Mouse (Mus musculus): ENCODE measurements at regions not wholly inside any gene's neighbourhood (a gene's known extent, or its start where the extent isn't known, plus 50 kb on each side); places are given as distances from the start of the nearest gene placed in this dataset.

DNA sequence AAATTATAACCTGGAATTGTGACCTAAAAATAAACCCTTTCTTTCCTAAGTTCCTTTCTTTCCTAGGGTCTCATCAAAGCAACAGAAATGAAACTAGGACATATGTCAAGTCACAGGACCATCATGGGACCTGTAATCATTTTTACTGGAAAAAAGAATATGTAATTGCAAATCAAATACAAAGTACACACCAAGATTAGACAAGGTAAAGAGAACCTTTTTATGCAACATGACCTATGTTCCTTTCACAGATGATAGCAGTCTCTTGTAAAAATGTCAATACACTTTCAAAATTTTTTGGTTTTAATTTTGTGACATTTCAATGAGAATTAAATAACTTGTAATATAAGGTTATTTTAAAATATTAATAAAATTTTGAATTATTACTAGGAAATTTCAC, 175.7 kb upstream of the A1bg start:
- in situ Hi-C loops (cut with MboI, MseI) = no loop called here

DNA sequence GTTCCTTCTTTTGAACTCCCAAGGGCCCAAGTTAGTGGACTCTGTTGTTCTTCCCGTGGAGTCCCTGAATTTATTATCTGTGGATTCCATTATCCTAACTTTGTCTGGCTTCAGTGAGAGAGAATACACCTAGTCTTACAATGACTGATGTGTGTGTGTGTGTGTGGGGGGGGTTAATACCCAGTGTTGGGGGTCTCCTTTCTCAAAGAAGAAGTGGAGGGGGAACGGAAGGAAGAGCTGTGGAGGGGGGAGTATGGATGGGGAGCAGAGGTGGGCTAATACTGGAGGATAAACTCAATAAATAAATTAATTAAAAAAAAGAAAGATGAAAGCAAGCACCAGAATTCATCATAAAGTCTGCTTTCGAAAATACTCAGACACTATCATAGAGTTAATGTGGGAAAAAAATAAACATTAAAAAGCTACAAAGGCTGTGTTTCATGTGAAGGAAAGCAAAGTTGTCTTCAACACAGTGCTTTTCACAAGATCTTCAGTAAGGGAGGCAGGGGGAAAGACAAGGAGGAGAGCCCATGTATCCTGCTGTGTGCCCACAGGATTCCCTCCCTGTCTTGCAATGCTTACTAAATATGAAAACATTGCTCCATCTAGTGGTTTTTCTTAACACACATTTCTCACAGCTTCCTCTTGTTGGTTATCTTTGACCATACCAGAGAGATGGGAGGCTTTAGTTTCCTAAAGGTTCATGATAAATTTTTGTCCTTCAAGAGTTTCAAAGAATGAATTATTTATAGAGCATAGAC, 173.4 kb upstream of the A1bg start:
- in situ Hi-C loops (cut with MboI, MseI) = no loop called here

DNA sequence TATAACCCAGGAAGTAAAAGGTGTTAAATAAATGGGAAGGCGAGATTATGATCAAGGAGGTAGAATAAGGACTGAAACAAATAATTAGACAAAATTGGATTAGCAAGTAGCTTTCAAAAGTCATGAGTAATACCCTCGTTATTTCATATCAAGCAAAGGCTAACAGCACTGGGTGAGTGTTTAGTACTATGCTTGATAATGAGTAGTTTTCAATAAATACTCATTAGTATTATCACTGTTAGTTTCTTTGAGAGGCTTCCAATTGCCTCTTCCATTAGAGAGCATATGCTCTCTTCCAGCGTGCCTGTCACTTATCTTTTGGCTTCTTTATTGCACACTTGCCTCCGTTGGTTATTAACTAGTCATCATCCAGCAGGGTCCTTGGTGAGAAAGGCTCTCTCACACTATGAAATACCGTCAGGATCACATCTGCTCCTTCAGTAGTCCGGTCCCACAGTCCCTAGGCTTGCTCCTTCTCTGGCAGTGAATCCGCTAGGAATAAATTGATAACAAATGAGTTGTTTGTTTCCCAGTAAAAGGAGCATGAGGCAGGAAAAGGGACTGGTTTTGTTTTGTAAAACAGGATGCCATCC, 132.3 kb upstream of the A1bg start:
- in situ Hi-C loops (cut with MboI, MseI) = no loop called here

DNA sequence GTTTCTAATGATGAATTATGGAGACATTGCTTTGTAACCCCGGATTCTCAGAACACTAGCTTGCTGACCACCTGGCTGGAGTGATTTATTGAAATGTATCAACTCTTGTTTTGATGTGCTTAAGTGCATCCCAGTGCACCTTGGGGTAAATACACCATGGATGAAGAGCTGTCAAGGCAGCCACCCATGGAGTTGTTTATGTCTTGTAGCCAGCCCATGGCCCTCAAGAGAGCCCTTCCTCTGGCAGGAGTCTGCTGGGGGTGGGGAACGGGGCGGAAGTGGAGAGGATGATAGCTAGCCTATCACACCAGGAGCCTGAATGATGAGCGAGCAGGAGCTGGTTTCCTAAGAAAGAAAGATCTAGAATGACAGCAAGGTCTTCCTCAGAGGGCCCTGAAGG, 128.6 kb upstream of the A1bg start:
- in situ Hi-C loops (cut with MboI, MseI) = no loop called here

DNA sequence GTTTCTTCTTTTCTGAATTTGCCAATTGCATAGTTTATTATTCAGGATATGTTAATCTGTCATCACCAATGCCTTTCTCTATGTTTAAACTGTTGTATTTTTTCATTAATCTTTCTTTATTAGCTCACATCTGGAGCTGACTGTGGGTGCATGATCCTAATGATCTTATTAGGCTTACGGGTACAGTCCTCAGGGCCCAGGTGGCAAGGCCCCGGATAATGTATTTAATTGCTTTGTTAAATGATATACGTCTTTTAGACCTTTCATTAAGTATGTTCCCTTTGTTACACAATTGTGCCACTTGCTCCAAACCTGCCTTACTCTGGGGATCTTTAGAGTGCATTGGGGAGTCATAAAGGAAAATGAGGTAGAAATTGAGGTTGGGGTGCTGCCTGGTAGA, 86.7 kb upstream of the A1bg start:
- in situ Hi-C loops (cut with MboI, MseI) = loop anchor here (25.0 kb wide), 1 partner anchor 1322 kb away; no protein-coding TSS in a partner anchor

DNA sequence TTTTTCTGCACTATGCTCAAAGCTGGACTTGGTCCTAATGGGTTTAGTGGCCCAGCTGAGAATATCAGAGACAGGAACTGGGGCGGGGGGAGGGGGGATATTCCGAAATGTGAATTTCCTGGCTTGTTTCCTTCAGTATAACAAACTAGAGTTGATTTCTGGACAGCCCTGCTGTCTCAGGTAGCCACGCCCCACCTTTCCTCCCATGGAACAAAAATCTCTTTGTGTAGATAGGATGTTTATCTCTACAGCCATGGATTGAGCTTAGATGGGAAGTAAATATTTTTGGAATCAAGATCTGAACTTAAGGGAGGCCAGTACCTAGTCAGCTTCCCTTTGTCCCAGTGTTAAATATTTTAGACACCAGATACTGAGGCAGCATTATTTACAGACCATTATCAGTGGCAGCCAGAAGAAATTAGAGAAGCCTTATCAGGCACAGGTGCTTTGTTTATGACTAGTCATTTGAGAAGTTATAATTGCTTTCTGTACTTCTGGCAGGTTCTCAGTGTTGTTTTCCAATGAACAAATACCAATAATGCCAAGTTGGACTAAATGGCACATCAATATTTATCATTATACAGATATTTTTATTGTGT, 84.7 kb upstream of the A1bg start:
- in situ Hi-C loops (cut with MboI, MseI) = loop anchor here (25.0 kb wide), 1 partner anchor 1320 kb away; no protein-coding TSS in a partner anchor

DNA sequence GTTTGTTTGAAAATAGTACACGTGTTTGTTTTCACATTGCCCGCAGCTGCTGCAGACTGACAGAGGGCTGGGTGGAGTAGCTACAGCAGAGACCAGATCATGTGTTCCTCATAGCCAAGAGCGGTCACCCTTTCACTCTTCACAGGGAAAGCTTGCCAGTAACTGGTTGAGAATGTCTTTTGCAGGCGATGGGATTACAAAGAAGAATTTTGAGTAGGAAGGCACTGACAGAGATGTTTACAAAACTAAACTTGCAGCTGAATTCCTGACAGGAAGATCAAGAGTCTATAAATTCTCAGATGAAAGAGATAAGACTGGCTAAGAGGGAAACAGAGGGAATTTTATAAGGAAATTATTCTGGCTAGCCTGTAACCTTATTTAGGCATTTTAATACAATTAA, 83.8 kb upstream of the A1bg start:
- in situ Hi-C loops (cut with MboI, MseI) = loop anchor here (25.0 kb wide), 1 partner anchor 1319 kb away; no protein-coding TSS in a partner anchor

DNA sequence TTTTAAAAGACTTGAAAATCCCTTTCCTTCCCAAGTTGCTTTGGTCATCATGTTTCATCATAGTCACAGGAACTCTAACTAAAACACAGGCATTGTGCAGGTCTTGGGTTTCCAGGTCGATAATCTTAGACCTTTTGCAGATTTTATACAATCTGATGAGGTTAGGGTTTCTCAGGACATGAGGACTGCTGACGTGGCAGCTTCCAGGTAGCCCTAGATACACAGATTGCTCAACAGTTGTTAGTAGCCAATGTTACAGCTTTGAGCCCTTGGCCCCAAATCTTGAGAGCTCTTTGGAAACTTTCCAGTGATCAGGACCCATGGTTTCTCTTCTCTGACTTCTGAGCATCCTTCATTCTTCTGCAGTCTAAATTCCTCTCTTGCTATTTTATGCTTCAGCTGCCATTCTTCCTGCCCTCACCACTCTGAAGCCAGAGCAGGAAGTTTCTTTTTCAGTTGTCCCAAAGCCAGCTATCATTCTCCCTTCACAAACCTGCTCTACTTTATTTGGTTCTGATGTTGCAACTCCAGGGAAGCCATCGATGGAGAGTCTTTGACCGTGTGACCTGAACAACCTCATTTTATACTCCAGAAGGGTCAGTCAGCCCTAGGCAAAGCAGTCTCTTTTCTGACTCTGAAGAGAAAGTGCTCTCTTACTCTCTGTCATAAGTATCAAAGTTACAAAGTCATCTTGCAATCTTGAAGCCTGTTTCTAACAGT, 71.3 kb upstream of the A1bg start:
- in situ Hi-C loops (cut with MboI, MseI) = loop anchor here (5.0 kb wide), 2 partner anchors 77 to 382 kb away; no protein-coding TSS in a partner anchor

DNA sequence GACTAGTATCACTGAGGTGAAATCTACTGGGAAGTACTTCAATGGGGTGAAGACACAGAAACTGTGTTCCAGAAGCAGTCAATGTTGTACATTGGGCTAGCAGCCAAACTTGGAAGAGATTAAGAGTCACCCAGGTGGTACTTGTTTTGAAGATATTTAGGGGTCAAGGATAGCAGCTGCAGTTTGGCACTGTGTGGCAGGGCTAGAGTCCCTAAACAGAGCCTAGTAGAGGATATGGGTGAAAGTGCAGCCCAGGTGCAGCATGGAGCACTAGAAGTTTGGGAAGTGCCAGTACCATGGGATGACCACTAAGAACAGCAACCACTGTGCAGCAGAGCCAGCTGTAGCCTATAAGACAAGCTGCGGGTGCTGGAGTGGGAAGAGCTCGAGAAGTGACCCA, 70.6 kb upstream of the A1bg start:
- in situ Hi-C loops (cut with MboI, MseI) = loop anchor here (5.0 kb wide), 2 partner anchors 76 to 381 kb away; no protein-coding TSS in a partner anchor

DNA sequence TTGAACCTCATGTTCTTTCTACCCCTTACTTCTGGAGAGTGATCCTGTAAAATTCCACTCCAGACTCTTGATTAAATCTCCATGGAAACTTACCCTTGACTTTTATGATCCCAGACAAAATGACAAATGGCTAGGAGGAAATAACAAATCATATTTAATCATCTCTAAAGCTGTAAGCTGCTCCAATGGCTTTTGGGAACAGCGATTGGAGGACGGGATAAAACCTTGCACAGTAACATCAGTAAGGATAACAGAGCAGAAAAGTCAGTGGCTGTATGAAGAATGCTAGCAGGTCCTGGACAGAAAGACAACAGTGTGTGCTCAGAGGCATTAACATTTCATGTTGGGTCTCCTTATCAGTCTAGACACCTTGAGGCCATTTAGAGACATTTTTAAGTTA, 59.8 kb upstream of the A1bg start:
- in situ Hi-C loops (cut with MboI, MseI) = no loop called here
